Mouse (Mus musculus) frontal cortex, postnatal 36 days (tissue): ENCODE measurements around the gene Moap1.

Experiments used
- DNase-seq, 2 experiments: peaks; one replicate each; pipeline ENCODE4 v3.0.0; 2022; ENCODE audit warnings: low spot score in 2 of 2

The Moap1 gene

GRCm38 (mm10) chr12:102742056-102742455 is 1.4 kb downstream of the Moap1 start:
- no peak for DNase-seq

- no peak for DNase-seq
Measured at GRCm38 (mm10) chr12:102740285-102740684, 3.2 kb downstream of the Moap1 start.

- no peak for DNase-seq
Measured at GRCm38 (mm10) chr12:102739096-102739495, 4.4 kb downstream of the Moap1 start.

GRCm38 (mm10) chr12:102733381-102733780 is 10.1 kb downstream of the Moap1 start:
- DNase-seq = peak in 1 of 2 experiments; percentile 38

- no peak for DNase-seq
Measured at GRCm38 (mm10) chr12:102730798-102731619, 12.5 kb downstream of the Moap1 start.

- peak in 1 of 2 experiments; percentile 79 for DNase-seq
Measured at GRCm38 (mm10) chr12:102729855-102730797, 13.3 kb downstream of the Moap1 start.

GRCm38 (mm10) chr12:102725761-102726175 is 17.7 kb downstream of the Moap1 start:
- DNase-seq = no peak

- no peak for DNase-seq
Measured at GRCm38 (mm10) chr12:102725146-102725545, 18.3 kb downstream of the Moap1 start.

GRCm38 (mm10) chr12:102723861-102724260 is 19.6 kb downstream of the Moap1 start:
- DNase-seq = peak in 1 of 2 experiments; percentile 71

GRCm38 (mm10) chr12:102722966-102723365 is 20.5 kb downstream of the Moap1 start:
- no peak for DNase-seq

- no peak for DNase-seq
Measured at GRCm38 (mm10) chr12:102722451-102722850, 21.0 kb downstream of the Moap1 start.

GRCm38 (mm10) chr12:102719552-102720315 is 23.7 kb downstream of the Moap1 start:
- no peak for DNase-seq

- no peak for DNase-seq
Measured at GRCm38 (mm10) chr12:102714654-102715395, 28.6 kb downstream of the Moap1 start.

GRCm38 (mm10) chr12:102714116-102714515 is 29.3 kb downstream of the Moap1 start:
- no peak for DNase-seq

- no peak for DNase-seq
Measured at GRCm38 (mm10) chr12:102713153-102713865, 30.2 kb downstream of the Moap1 start.

GRCm38 (mm10) chr12:102710851-102711375 is 32.5 kb downstream of the Moap1 start:
- DNase-seq = no peak

GRCm38 (mm10) chr12:102709896-102710295 is 33.6 kb downstream of the Moap1 start:
- no peak for DNase-seq

GRCm38 (mm10) chr12:102708220-102708619 is 35.2 kb downstream of the Moap1 start:
- no peak for DNase-seq

- no peak for DNase-seq
Measured at GRCm38 (mm10) chr12:102706833-102707463, 36.5 kb downstream of the Moap1 start.
